Mouse (Mus musculus): ENCODE data around the gene Vwa8.

DNA sequence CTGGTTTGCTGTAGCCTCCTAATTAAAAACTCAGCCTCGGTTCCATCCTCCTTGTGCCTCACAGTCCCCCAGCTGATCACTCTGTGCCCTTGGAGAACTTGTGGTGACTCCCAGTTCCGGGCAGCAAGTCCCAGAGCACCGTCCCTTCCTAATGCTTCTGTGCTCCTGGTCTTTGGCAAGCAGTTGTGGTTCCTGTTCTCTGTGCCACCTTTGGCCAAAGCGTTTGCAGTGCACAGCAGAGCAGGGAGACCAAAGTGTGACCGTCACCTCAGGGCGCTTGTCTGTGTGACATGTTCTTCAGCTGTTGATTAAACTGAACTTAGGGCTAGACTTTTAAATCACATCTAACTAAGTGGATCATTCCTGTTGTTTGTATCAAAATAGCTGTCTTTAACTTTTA, 199.1 kb downstream of the Vwa8 start:
- TF ChIP-seq GATA1 (IDR thresholded peaks at IDR 0.05; ENCODE audit: low read length) = no peak
- TF ChIP-seq TAL1 (IDR thresholded peaks at IDR 0.05; ENCODE audit: low read length) = no peak
